Comparison of ENCODE assay signal across 9 mouse cellular contexts in genomic region chr6:148443291-148443725, GRCm38 (mm10). TPM values are rescaled to one million over a fixed set of nuclear protein-coding genes. Genes with fewer than 3 reads are reported as not detected.
A peak's percentile ranks its signal among the peaks of the same experiment; 100 is the strongest.
DNase-seq lines count a peak whose midpoint lies in the region; ATAC-seq and TF ChIP-seq lines count a peak whose summit lies in the region.
"Had no signal": no experiment of that assay in that cellular context is flagged by ENCODE, and none has a peak within 500 bp of the region (broad histone marks: within the 10 kb centered on the region; RNA-seq: fewer than 3 reads in every experiment).

No protein-coding gene starts in this region.

- peak; percentile 17 for DNase-seq in kidney, adult 2 months
- DNase-seq in kidney, postnatal 25 days, result no peak
- DNase-seq in spleen, adult 18-20 months, result no peak

- ATAC-seq in heart, embryonic 13.5 days (ENCODE audit: extremely low read depth, insufficient number of reproducible peaks, low FRiP score, low TSS enrichment), result no peak
- ATAC-seq in limb, embryonic 12.5 days (ENCODE audit: insufficient number of reproducible peaks, insufficient read depth, low FRiP score, low TSS enrichment, low read depth), result no peak
- 0 out of 2 replicates have a peak, but pooled peaks have one; percentile 3 for ATAC-seq in neural tube, embryonic 14.5 days (ENCODE audit: low read depth)
- ATAC-seq in cerebellum, adult (ENCODE audit: insufficient number of reproducible peaks, low FRiP score, low TSS enrichment), result no peak

- H3K36me3 ChIP-seq in kidney, adult 2 months (ENCODE audit: control insufficient read depth, insufficient read depth, low read length), result no peaks in the 10 kb centered on the region
- no peaks in the 10 kb centered on the region; the same call in 1 of the 2 replicates for H3K36me3 ChIP-seq in heart, embryonic 13.5 days
- H3K36me3 ChIP-seq in limb, embryonic 12.5 days, result no peaks in the 10 kb centered on the region
- no peaks in the 10 kb centered on the region for H3K36me3 ChIP-seq in neural tube, embryonic 14.5 days (ENCODE audit: control insufficient read depth, insufficient read depth, low read length)

- H3K27me3 ChIP-seq in kidney, adult 2 months (replicated peaks; ENCODE audit: control insufficient read depth, insufficient read depth, low read length), result no peaks in the 10 kb centered on the region
- peaks cover 57% of the 10 kb centered on the region for H3K27me3 ChIP-seq in heart, embryonic 13.5 days (replicated peaks)
- peaks cover 49% of the 10 kb centered on the region for H3K27me3 ChIP-seq in limb, embryonic 12.5 days
- peaks cover 14% of the 10 kb centered on the region for H3K27me3 ChIP-seq in neural tube, embryonic 14.5 days (ENCODE audit: control insufficient read depth, insufficient read depth, low read length)

- TF ChIP-seq CTCF in kidney, adult 2 months (conservative IDR thresholded peaks at IDR 0.05; ENCODE audit: insufficient read depth, insufficient read length, low read depth, low read length), result no peak
- TF ChIP-seq CTCF in cortical plate, adult 2 months (IDR thresholded peaks at IDR 0.05; ENCODE audit: extremely low read depth, insufficient read depth, low read length), result no peak

- peak overlapping the region; percentile 55 for H3K4me3 ChIP-seq in kidney, adult 2 months (ENCODE audit: insufficient read depth, low read depth, low read length)
- peak overlapping the region; percentile 99 for H3K4me3 ChIP-seq in cortical plate, adult 2 months (ENCODE audit: insufficient read depth, low read length)
- peak overlapping the region; percentile 73 for H3K4me3 ChIP-seq in heart, embryonic 13.5 days
- peak overlapping the region; percentile 80 for H3K4me3 ChIP-seq in limb, embryonic 12.5 days (replicated peaks)
- H3K4me3 ChIP-seq in neural tube, embryonic 14.5 days (ENCODE audit: low read depth, low read length), result peak overlapping the region; percentile 70

- H3K4me2 ChIP-seq in heart, embryonic 13.5 days, result peak overlapping the region; percentile 94
- peak overlapping the region; percentile 93 for H3K4me2 ChIP-seq in limb, embryonic 12.5 days
- peak overlapping the region; percentile 72 for H3K4me2 ChIP-seq in neural tube, embryonic 14.5 days (ENCODE audit: low read depth, low read length)

- no peak overlapping the region for H3K27ac ChIP-seq in kidney, adult 2 months (ENCODE audit: insufficient read depth, low read depth, low read length)
- H3K27ac ChIP-seq in cortical plate, adult 2 months (ENCODE audit: insufficient read depth, low read length), result peak overlapping the region; percentile 94
- no peak overlapping the region for H3K27ac ChIP-seq in heart, embryonic 13.5 days (replicated peaks)
- H3K27ac ChIP-seq in limb, embryonic 12.5 days, result no peak overlapping the region
- no peak overlapping the region for H3K27ac ChIP-seq in neural tube, embryonic 14.5 days (ENCODE audit: low read depth, low read length)
- H3K27ac ChIP-seq: macrophage had no signal

- no peaks in the 10 kb centered on the region for H3K4me1 ChIP-seq in kidney, adult 2 months (ENCODE audit: control insufficient read depth, insufficient read depth, low read length)
- peaks cover 4% of the 10 kb centered on the region; the same call in 1 of the 2 replicates for H3K4me1 ChIP-seq in cortical plate, adult 2 months (ENCODE audit: control insufficient read depth, insufficient read depth, low read length)
- H3K4me1 ChIP-seq in heart, embryonic 13.5 days, result peaks cover 34% of the 10 kb centered on the region
- H3K4me1 ChIP-seq in limb, embryonic 12.5 days (replicated peaks), result peaks cover 36% of the 10 kb centered on the region
- H3K4me1 ChIP-seq in neural tube, embryonic 14.5 days (ENCODE audit: control insufficient read depth, insufficient read depth, low read length), result peaks cover 16% of the 10 kb centered on the region

- WGBS in kidney, adult 2 months, result 4% methylated on average over 15 of the region's 15 CpGs
- 2% methylated on average over 15 of the region's 15 CpGs for WGBS in heart, embryonic 13.5 days
- WGBS in limb, embryonic 12.5 days, result 5% methylated on average over 15 of the region's 15 CpGs
- whole genome bisulfite sequencing in neural tube, embryonic 14.5 days, result 1% methylated on average over 15 of the region's 15 CpGs

- TF ChIP-seq POLR2A in kidney, adult 2 months (IDR thresholded peaks at IDR 0.05; ENCODE audit: low read depth, low read length), result no peak
- TF ChIP-seq POLR2A in cortical plate, adult 2 months (IDR thresholded peaks at IDR 0.05; ENCODE audit: extremely low read depth, insufficient read depth, low read length), result no peak

- peak overlapping the region; percentile 78 for H3K9ac ChIP-seq in heart, embryonic 13.5 days
- peak overlapping the region; percentile 69; the same call in 1 of the 2 replicates for H3K9ac ChIP-seq in limb, embryonic 12.5 days (replicated peaks)
- H3K9ac ChIP-seq in neural tube, embryonic 14.5 days (replicated peaks; ENCODE audit: low read depth, low read length), result peak overlapping the region; percentile 77

- H3K9me3 ChIP-seq in heart, embryonic 13.5 days, result no peaks in the 10 kb centered on the region
- no peaks in the 10 kb centered on the region; the same call in 1 of the 2 replicates for H3K9me3 ChIP-seq in limb, embryonic 12.5 days
- H3K9me3 ChIP-seq in neural tube, embryonic 14.5 days (ENCODE audit: control insufficient read depth, low read length), result no peaks in the 10 kb centered on the region

RNA-seq across cellular contexts. Expression of gene Tmtc1, which starts 0.9 kb away (rescaled TPM):
- polyA plus RNA-seq in kidney, adult 2 months (2012; rRNA removed), result 10.6 and 11.0 TPM in 2 replicates
- polyA plus RNA-seq in cortical plate, adult 2 months (2012; rRNA removed), result 30.4 and 35.2 TPM in 2 replicates
- 2.0 and 2.1 TPM in 2 replicates for polyA plus RNA-seq in heart, embryonic 13.5 days (2015; fragmentation: Nextera tagmentation; extraction: Ambion mirVana)
- polyA plus RNA-seq in limb, embryonic 12.5 days (2016; fragmentation: Nextera tagmentation; extraction: Ambion mirVana), result 1.8 and 1.9 TPM in 2 replicates
- 6.2 and 8.5 TPM in 2 replicates for polyA plus RNA-seq in neural tube, embryonic 14.5 days (2014; fragmentation: Nextera tagmentation; extraction: Ambion mirVana)
- polyA plus RNA-seq: macrophage had no signal
